Mouse (Mus musculus): Measurements from ENCODE around the gene Ptpn7. TPM values are rescaled to one million over a fixed set of nuclear protein-coding genes. Genes with fewer than 3 reads are reported as not detected.

The Ptpn7 gene
- polyA plus RNA-seq, 1 experiment, result 27.6 TPM

GRCm38 (mm10) chr1:135178863-135179262, 46.4 kb downstream of the Ptpn7 start:
- Histone ChIP-seq H3K4me1 (ENCODE audit: control insufficient read depth, insufficient read depth, low read length) (no peaks in the 10 kb centered on the region), H3K27ac (ENCODE audit: control insufficient read depth, insufficient read depth, low read depth, low read length, poor library complexity) (no peak overlapping the region), H3K4me3 (replicated peaks; ENCODE audit: control insufficient read depth, low read depth, low read length) (no peak overlapping the region)
- 75% methylated on average over 7 of the region's 7 CpGs for WGBS
- TF ChIP-seq POLR2A (IDR thresholded peaks at IDR 0.05; ENCODE audit: borderline replicate concordance, control insufficient read depth, low read depth, low read length) (no peak), CTCF (IDR thresholded peaks at IDR 0.05; ENCODE audit: control insufficient read depth, insufficient read depth, low read length) (no peak)

GRCm38 (mm10) chr1:135180830-135181229, 48.3 kb downstream of the Ptpn7 start:
- Histone ChIP-seq H3K4me3 (replicated peaks; ENCODE audit: control insufficient read depth, low read depth, low read length) (no peak overlapping the region), H3K4me1 (ENCODE audit: control insufficient read depth, insufficient read depth, low read length) (no peaks in the 10 kb centered on the region; the same call in 1 of the 2 replicates), H3K27ac (ENCODE audit: control insufficient read depth, insufficient read depth, low read depth, low read length, poor library complexity) (no peak overlapping the region)
- 83% methylated on average over 10 of the region's 10 CpGs for WGBS
- TF ChIP-seq CTCF (IDR thresholded peaks at IDR 0.05; ENCODE audit: control insufficient read depth, insufficient read depth, low read length) (no peak), POLR2A (IDR thresholded peaks at IDR 0.05; ENCODE audit: borderline replicate concordance, control insufficient read depth, low read depth, low read length) (no peak)

GRCm38 (mm10) chr1:135181275-135181674, 48.8 kb downstream of the Ptpn7 start:
- Histone ChIP-seq H3K4me3 (replicated peaks; ENCODE audit: control insufficient read depth, low read depth, low read length) (no peak overlapping the region), H3K4me1 (ENCODE audit: control insufficient read depth, insufficient read depth, low read length) (no peaks in the 10 kb centered on the region; the same call in 1 of the 2 replicates), H3K27ac (ENCODE audit: control insufficient read depth, insufficient read depth, low read depth, low read length, poor library complexity) (no peak overlapping the region)
- TF ChIP-seq POLR2A (IDR thresholded peaks at IDR 0.05; ENCODE audit: borderline replicate concordance, control insufficient read depth, low read depth, low read length), result no peak
- TF ChIP-seq CTCF (IDR thresholded peaks at IDR 0.05; ENCODE audit: control insufficient read depth, insufficient read depth, low read length), result no peak
- WGBS, result 77% methylated on average over 4 of the region's 4 CpGs

GRCm38 (mm10) chr1:135181880-135182623, 49.6 kb downstream of the Ptpn7 start:
- TF ChIP-seq CTCF (IDR thresholded peaks at IDR 0.05; ENCODE audit: control insufficient read depth, insufficient read depth, low read length) (no peak), POLR2A (IDR thresholded peaks at IDR 0.05; ENCODE audit: borderline replicate concordance, control insufficient read depth, low read depth, low read length) (no peak)
- no peak overlapping the region for H3K27ac ChIP-seq (ENCODE audit: control insufficient read depth, insufficient read depth, low read depth, low read length, poor library complexity)
- H3K4me1 ChIP-seq (ENCODE audit: control insufficient read depth, insufficient read depth, low read length), result no peaks in the 10 kb centered on the region; the same call in 1 of the 2 replicates
- WGBS, result 84% methylated on average over 8 of the region's 8 CpGs
- no peak overlapping the region for H3K4me3 ChIP-seq (replicated peaks; ENCODE audit: control insufficient read depth, low read depth, low read length)

GRCm38 (mm10) chr1:135182975-135183374, 50.5 kb downstream of the Ptpn7 start:
- TF ChIP-seq POLR2A (IDR thresholded peaks at IDR 0.05; ENCODE audit: borderline replicate concordance, control insufficient read depth, low read depth, low read length), result no peak
- TF ChIP-seq CTCF (IDR thresholded peaks at IDR 0.05; ENCODE audit: control insufficient read depth, insufficient read depth, low read length), result no peak
- WGBS, result 75% methylated on average over 3 of the region's 3 CpGs
- no peak overlapping the region for H3K27ac ChIP-seq (ENCODE audit: control insufficient read depth, insufficient read depth, low read depth, low read length, poor library complexity)
- H3K4me1 ChIP-seq (ENCODE audit: control insufficient read depth, insufficient read depth, low read length), result no peaks in the 10 kb centered on the region; the same call in 1 of the 2 replicates
- H3K4me3 ChIP-seq (replicated peaks; ENCODE audit: control insufficient read depth, low read depth, low read length), result no peak overlapping the region

- H3K4me3 ChIP-seq (replicated peaks; ENCODE audit: control insufficient read depth, low read depth, low read length), result no peak overlapping the region
- no peaks in the 10 kb centered on the region; the same call in 1 of the 2 replicates for H3K4me1 ChIP-seq (ENCODE audit: control insufficient read depth, insufficient read depth, low read length)
- no peak for TF ChIP-seq CTCF (IDR thresholded peaks at IDR 0.05; ENCODE audit: control insufficient read depth, insufficient read depth, low read length)
- no peak for TF ChIP-seq POLR2A (IDR thresholded peaks at IDR 0.05; ENCODE audit: borderline replicate concordance, control insufficient read depth, low read depth, low read length)
- 73% methylated on average over 4 of the region's 4 CpGs for WGBS
- no peak overlapping the region for H3K27ac ChIP-seq (ENCODE audit: control insufficient read depth, insufficient read depth, low read depth, low read length, poor library complexity)
Observed at GRCm38 (mm10) chr1:135183448-135183847, 50.9 kb downstream of the Ptpn7 start.

GRCm38 (mm10) chr1:135183941-135184570, 51.6 kb downstream of the Ptpn7 start:
- 78% methylated on average over 11 of the region's 11 CpGs for WGBS
- no peak for TF ChIP-seq POLR2A (IDR thresholded peaks at IDR 0.05; ENCODE audit: borderline replicate concordance, control insufficient read depth, low read depth, low read length)
- TF ChIP-seq CTCF (IDR thresholded peaks at IDR 0.05; ENCODE audit: control insufficient read depth, insufficient read depth, low read length), result no peak
- H3K4me3 ChIP-seq (replicated peaks; ENCODE audit: control insufficient read depth, low read depth, low read length), result no peak overlapping the region
- no peak overlapping the region for H3K27ac ChIP-seq (ENCODE audit: control insufficient read depth, insufficient read depth, low read depth, low read length, poor library complexity)
- no peaks in the 10 kb centered on the region; the same call in 1 of the 2 replicates for H3K4me1 ChIP-seq (ENCODE audit: control insufficient read depth, insufficient read depth, low read length)

- WGBS, result 72% methylated on average over 5 of the region's 5 CpGs
- H3K27ac ChIP-seq (ENCODE audit: control insufficient read depth, insufficient read depth, low read depth, low read length, poor library complexity), result no peak overlapping the region
- H3K4me1 ChIP-seq (ENCODE audit: control insufficient read depth, insufficient read depth, low read length), result no peaks in the 10 kb centered on the region; the same call in 1 of the 2 replicates
- H3K4me3 ChIP-seq (replicated peaks; ENCODE audit: control insufficient read depth, low read depth, low read length), result no peak overlapping the region
- TF ChIP-seq POLR2A (IDR thresholded peaks at IDR 0.05; ENCODE audit: borderline replicate concordance, control insufficient read depth, low read depth, low read length), result no peak
- TF ChIP-seq CTCF (IDR thresholded peaks at IDR 0.05; ENCODE audit: control insufficient read depth, insufficient read depth, low read length), result no peak
Observed at GRCm38 (mm10) chr1:135185936-135186335, 53.4 kb downstream of the Ptpn7 start.
